Mouse (Mus musculus) G1E (cell line): Measurements from ENCODE around the gene Slc38a1. TPM values are rescaled to one million over a fixed set of nuclear protein-coding genes. Genes with fewer than 3 reads are reported as not detected.

Experiments
- ATAC-seq: 2 replicates; pipeline ENCODE4 v1.8.0; 2016; ENCODE audit warnings: mild to moderate bottlenecking; ENCODE audit not compliant: insufficient number of reproducible peaks, poor library complexity, low FRiP score, severe bottlenecking; ENCODE audit errors: extremely low read depth
- DNase-seq: peaks from one replicate; pipeline ENCODE4 v3.0.0; 2012; ENCODE audit warnings: low spot score
- H3K27me3 ChIP-seq: 2 replicates; pipeline ENCODE4 v1.6.1; 2012; ENCODE audit warnings: mild to moderate bottlenecking, low read length, inconsistent platforms; ENCODE audit not compliant: insufficient read depth
- H3K36me3 ChIP-seq: replicated peaks from 2 replicates; pipeline ENCODE3; 2012; ENCODE audit warnings: mild to moderate bottlenecking, inconsistent platforms
- H3K4me1 ChIP-seq: 2 replicates; pipeline ENCODE4 v1.6.1; 2012; ENCODE audit warnings: low read depth, low read length, inconsistent platforms, mixed read lengths; ENCODE audit not compliant: insufficient read depth
- H3K4me3 ChIP-seq: 2 replicates; pipeline ENCODE4 v1.5.1; 2012; ENCODE audit warnings: low read depth, mild to moderate bottlenecking, inconsistent platforms, low read length, moderate library complexity, mixed read lengths
- H3K9me3 ChIP-seq: replicated peaks from 2 replicates; pipeline ENCODE4 v1.6.1; 2012; ENCODE audit warnings: inconsistent platforms
- CTCF ChIP-seq: IDR thresholded peaks from 2 replicates; pipeline ENCODE4 v1.5.1; 2012; ENCODE audit warnings: low read depth, low read length, inconsistent platforms, mixed read lengths
- GATA1 ChIP-seq: IDR thresholded peaks from 2 replicates; pipeline ENCODE4 v1.6.1; 2012; ENCODE audit warnings: borderline replicate concordance, low read length, inconsistent platforms, mixed read lengths
- GATA2 ChIP-seq: IDR thresholded peaks from 2 replicates; pipeline ENCODE4 v1.6.1; 2012; ENCODE audit warnings: low read depth, low read length, inconsistent platforms, borderline replicate concordance
- POLR2AphosphoS5 ChIP-seq: IDR thresholded peaks from 2 replicates; pipeline ENCODE4 v1.6.1; 2012; ENCODE audit warnings: low read depth, low read length, inconsistent platforms; ENCODE audit not compliant: insufficient replicate concordance
- TAL1 ChIP-seq: conservative IDR thresholded peaks from 2 replicates; pipeline ENCODE4 v1.6.1; 2012; ENCODE audit warnings: low read depth, low read length, inconsistent platforms, mixed read lengths
- polyA plus RNA-seq: library from polyadenylated mRNA; stranded (reverse); fragments of >175 nt; gene quantifications from 2 replicates; pipeline ENCODE4 v1.2.3, GENCODE M21; 2012
- total RNA-seq, 2 experiments: library from RNA; stranded (forward) in 1 of 2; stranded (reverse) in 1 of 2; fragments of 200-1000 nt in 1 of 2; fragments of >200 nt in 1 of 2; fragmentation: Nextera tagmentation in 1 of 2; gene quantifications; 2 replicates each; pipeline ENCODE4 v1.2.3; 2014 to 2017

The Slc38a1 gene
- total and polyA plus RNA-seq, 3 experiments: 0.55 TPM; not detected in 2

- Histone ChIP-seq H3K4me1 (peaks cover 33% of the 10 kb centered on the region), H3K9me3 (no peaks in the 10 kb centered on the region), H3K36me3 (peaks cover 58% of the 10 kb centered on the region), H3K4me3 (no peak overlapping the region), H3K27me3 (no peaks in the 10 kb centered on the region)
- ATAC-seq (no peak), DNase-seq (no peak)
- TF ChIP-seq GATA2 (no peak), GATA1 (no peak), POLR2AphosphoS5 (no peak), TAL1 (no peak), CTCF (no peak)
These were observed 45.3 kb upstream of the Slc38a1 start for GRCm38 (mm10) chr15:96688036-96688435.

- ATAC-seq (no peak), DNase-seq (no peak)
- peaks cover 51% of the 10 kb centered on the region for H3K36me3 ChIP-seq
- no peaks in the 10 kb centered on the region for H3K27me3 ChIP-seq
- TF ChIP-seq GATA2 (no peak), TAL1 (no peak), CTCF (no peak), GATA1 (no peak), POLR2AphosphoS5 (no peak)
- peaks cover 31% of the 10 kb centered on the region for H3K4me1 ChIP-seq
- H3K9me3 ChIP-seq: no peaks in the 10 kb centered on the region
- no peak overlapping the region for H3K4me3 ChIP-seq
These were observed 44.7 kb upstream of the Slc38a1 start for GRCm38 (mm10) chr15:96687366-96687765.

GRCm38 (mm10) chr15:96686201-96687159 lies 43.8 kb upstream of the Slc38a1 start:
- ATAC-seq (0 out of 2 replicates have a peak, but pooled peaks have one; percentile 6), DNase-seq (no peak)
- peaks cover 28% of the 10 kb centered on the region for H3K4me1 ChIP-seq
- no peaks in the 10 kb centered on the region; the same call in 1 of the 2 replicates for H3K27me3 ChIP-seq
- H3K4me3 ChIP-seq: no peak overlapping the region
- H3K36me3 ChIP-seq: peaks cover 42% of the 10 kb centered on the region
- H3K9me3 ChIP-seq: no peaks in the 10 kb centered on the region
- TF ChIP-seq GATA2 (no peak), TAL1 (no peak), CTCF (no peak), POLR2AphosphoS5 (no peak), GATA1 (no peak)

GRCm38 (mm10) chr15:96685273-96685672 lies 42.6 kb upstream of the Slc38a1 start:
- Histone ChIP-seq H3K9me3 (no peaks in the 10 kb centered on the region), H3K4me3 (no peak overlapping the region), H3K27me3 (no peaks in the 10 kb centered on the region; the same call in 1 of the 2 replicates), H3K4me1 (peaks cover 16% of the 10 kb centered on the region), H3K36me3 (peaks cover 30% of the 10 kb centered on the region)
- DNase-seq (no peak), ATAC-seq (no peak)
- TF ChIP-seq GATA2 (no peak), TAL1 (no peak), GATA1 (no peak), CTCF (no peak), POLR2AphosphoS5 (no peak)

- TF ChIP-seq TAL1 (no peak), CTCF (no peak), POLR2AphosphoS5 (no peak), GATA1 (no peak), GATA2 (no peak)
- Histone ChIP-seq H3K4me3 (no peak overlapping the region), H3K36me3 (peaks cover 23% of the 10 kb centered on the region), H3K27me3 (peaks cover 2% of the 10 kb centered on the region; the same call in 1 of the 2 replicates), H3K9me3 (no peaks in the 10 kb centered on the region), H3K4me1 (peaks cover 14% of the 10 kb centered on the region)
- ATAC-seq (no peak), DNase-seq (no peak)
These were observed 41.6 kb upstream of the Slc38a1 start for GRCm38 (mm10) chr15:96684132-96684830.
